Mouse (Mus musculus): ENCODE results near the gene Krt23.

The Krt23 gene

DNA sequence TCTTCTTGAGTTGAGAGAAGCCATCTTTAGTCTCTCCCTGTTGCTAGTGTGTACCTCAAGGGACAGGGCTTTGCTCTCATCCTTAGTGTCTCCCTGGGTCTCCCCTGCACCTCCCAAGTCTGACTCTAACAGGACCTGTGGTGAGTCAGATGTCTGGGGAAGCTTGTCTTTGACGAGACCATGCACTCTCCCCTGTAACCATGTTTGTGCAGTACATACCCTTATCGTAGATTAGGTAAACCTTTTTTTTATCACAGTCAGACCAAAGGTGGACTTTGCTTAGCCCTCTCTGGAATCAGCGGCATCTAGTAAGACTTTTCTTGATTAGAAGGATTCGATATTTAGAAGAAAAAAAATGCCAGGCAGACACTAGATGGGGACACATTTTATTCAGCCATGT, 38.9 kb downstream of the Krt23 start:
- in situ Hi-C loops (cut with MboI, MseI) = no loop called here

DNA sequence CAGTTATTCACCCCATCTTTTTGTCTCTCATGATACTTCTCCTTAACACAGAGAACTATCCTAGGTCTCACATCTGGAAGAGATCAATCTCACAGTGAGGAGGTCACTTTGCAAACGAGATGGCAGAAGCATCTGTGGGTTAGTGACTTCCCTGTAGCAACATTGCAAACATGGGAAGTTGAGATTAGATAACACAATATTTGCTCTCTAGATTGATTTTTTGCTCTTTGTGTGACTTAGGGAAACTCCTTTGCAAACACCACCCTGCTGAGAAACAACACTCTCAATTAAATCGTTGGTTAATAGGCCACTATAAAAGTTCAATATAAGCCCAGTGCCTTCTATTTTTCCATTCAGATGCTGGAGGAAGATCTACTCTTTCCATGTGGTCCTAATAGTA, 44.2 kb downstream of the Krt23 start:
- in situ Hi-C loops (cut with MboI, MseI) = no loop called here

DNA sequence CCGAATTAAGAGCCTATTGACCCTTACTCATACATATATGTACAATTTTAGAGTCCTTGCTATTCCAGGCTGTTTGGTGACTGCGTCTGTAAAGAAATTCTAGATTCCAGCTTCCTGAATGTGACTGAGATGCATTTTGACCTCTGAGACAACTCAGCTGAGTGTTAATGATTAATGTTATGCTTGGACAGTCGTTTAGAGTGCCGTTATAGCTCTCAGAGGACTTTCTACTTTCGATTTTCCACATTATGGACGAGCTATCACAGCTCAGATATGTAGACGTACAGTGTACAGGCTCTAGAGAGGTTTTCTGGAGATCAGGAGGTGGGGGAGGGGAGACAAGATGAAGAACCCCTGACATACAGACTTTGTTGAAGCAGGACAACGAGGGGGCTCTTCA, 51.7 kb downstream of the Krt23 start:
- in situ Hi-C loops (cut with MboI, MseI) = no loop called here

DNA sequence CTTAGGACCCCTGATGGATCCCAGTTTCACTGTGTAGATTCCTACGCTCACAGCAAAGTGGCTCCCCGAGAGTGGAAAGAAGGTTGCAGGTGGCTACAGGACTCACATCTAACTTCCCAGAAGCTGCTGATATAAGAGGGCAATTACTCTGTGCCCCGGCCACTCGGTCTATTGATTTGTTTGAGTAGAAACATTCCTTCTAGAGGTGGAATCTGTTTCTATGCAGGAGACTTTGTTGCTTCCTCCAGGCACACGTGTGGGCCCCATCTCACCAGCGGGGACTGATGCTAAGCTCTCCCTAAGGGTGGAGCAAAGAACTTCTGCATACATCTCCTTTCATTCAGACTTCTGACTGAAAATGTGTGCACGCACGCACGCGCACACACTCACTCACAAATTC, 53.5 kb downstream of the Krt23 start:
- in situ Hi-C loops (cut with MboI, MseI) = no loop called here

DNA sequence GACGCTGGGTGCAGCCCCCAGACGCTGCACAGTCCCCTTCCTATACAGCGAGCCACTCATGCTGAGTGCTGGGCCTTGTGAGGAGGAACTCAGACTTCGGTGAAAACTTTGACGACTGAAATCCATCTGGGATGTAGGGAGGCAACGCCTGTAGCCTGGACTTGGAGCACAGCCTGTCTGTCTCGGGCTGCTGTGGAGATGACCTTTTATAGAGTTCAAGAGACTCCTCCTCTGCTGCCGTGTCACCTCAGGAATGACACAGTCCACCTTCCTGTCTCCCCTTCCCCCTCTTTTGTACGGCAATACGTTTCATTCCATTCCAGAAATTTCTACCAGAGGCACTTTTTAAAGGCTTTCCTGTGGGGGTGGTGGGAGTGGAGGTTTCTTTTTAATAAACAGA, 55.0 kb downstream of the Krt23 start, which contains the start of gene Krt20:
Krt20 (minus strand) TSS at position 179 of the 400 bp plus-strand sequence.
- in situ Hi-C loops (cut with MboI, MseI) = no loop called here

DNA sequence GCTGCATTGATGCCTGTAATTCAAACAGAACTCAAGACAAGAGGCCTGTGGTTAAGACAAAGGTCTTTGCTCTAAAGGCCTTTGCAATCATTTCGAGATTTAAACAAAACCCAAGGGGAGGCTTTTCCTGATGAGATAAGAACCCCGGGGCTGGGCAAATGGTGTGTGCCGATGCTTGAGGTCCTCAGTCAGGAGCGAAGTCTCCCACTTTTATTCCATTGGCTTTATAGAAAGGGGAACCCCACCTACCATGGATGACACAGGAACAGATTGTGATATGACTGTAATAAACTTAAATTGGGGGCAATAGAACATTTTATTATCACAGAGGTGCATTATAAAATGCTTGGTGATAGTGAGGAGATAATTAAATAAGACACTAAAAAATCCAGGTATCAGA, 56.3 kb downstream of the Krt23 start:
- in situ Hi-C loops (cut with MboI, MseI) = no loop called here

DNA sequence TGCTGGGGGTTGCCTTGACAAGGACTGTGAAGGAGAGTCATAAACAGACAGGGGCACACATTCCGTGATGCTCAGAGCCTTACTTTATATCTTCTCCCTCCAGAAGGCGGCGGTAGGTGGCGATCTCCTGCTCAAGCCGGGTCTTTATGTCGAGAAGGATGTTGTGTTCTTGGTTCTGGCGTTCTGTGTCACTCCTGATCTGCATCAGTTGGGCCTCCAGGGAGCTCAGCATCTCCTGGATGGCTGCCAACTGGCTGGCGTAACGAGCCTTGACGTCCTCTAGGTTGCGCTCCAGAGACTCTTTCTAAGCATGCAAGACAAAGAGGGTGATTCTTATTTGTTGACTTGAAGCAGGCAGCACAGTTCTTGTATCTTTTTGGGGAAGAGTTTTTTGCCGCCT, 62.3 kb downstream of the Krt23 start:
- in situ Hi-C loops (cut with MboI, MseI) = no loop called here
